Mouse (Mus musculus): ENCODE measurements around the gene Tdrkh. TPM values are rescaled to one million over a fixed set of nuclear protein-coding genes. Genes with fewer than 3 reads are reported as not detected.

The Tdrkh gene
- polyA plus RNA-seq, 1 experiment from 2014 or later = 11.9 TPM

DNA sequence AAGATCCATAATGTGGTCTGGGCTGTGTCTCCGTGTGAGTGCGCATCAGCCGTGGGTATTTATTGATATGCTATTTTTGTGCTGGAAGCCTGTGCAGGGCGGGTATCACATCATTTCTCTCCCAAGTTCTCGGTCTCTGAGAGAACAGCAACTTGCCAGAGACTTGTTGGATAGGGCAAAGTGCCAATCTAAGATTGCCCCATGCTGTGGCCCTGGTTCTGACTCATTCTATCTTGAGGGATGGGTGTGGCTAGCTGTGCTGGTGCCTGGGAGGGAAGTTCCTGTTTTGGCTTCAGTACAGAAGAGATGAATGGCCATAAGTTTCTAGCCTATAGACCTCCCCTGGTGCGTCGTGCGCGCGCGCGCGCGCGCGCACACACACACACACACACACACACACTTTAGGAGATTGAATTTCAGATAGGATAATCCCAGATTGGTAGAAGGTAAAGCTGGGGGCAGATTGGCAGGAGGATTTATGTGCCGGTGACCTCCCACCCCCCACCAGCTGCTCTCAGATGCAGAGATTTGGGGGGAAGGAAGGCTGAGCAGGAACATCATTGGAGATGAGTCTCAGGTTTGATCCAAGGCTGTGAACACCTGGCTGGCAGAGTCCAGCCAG, 69.8 kb downstream of the Tdrkh start:
- Histone ChIP-seq H3K4me1 (replicated peaks) (0 out of 2 replicates have a peak, but pooled peaks cover 4% of the 10 kb centered on the region), H3K27ac (no peak overlapping the region), H3K4me3 (replicated peaks) (no peak overlapping the region), H3K27me3 (replicated peaks) (no peaks in the 10 kb centered on the region; the same call in 1 of the 2 replicates), H3K36me3 (no peaks in the 10 kb centered on the region), H3K4me2 (replicated peaks) (no peak overlapping the region), H3K9me3 (no peaks in the 10 kb centered on the region), H3K9ac (no peak overlapping the region)
- ATAC-seq = no peak
- WGBS = 80% methylated on average over 17 of the region's 17 CpGs

GRCm38 (mm10) chr3:94483790-94484439, 70.8 kb downstream of the Tdrkh start:
- H3K9me3 ChIP-seq = no peaks in the 10 kb centered on the region
- peak; percentile 69 for ATAC-seq
- H3K9ac ChIP-seq = no peak overlapping the region
- H3K27ac ChIP-seq = no peak overlapping the region
- no peaks in the 10 kb centered on the region for H3K36me3 ChIP-seq
- 31% methylated on average over 20 of the region's 20 CpGs for WGBS
- no peak overlapping the region for H3K4me3 ChIP-seq (replicated peaks)
- no peaks in the 10 kb centered on the region for H3K27me3 ChIP-seq (replicated peaks)
- 0 out of 2 replicates have a peak, but pooled peaks cover 4% of the 10 kb centered on the region for H3K4me1 ChIP-seq (replicated peaks)
- H3K4me2 ChIP-seq (replicated peaks) = no peak overlapping the region

Other genes with a start within 250 kb of the Tdrkh start
- not detected in 2 replicates for gene Gm10696, start 235.1 kb upstream of the Tdrkh start, polyA plus RNA-seq (2015; fragmentation: Nextera tagmentation; extraction: Ambion mirVana)
- gene Gm5286, start 216.6 kb upstream of the Tdrkh start, polyA plus RNA-seq (2015; fragmentation: Nextera tagmentation; extraction: Ambion mirVana) = not detected in 2 replicates
- not detected in 2 replicates for gene Gm4778, start 149.2 kb upstream of the Tdrkh start, polyA plus RNA-seq (2015; fragmentation: Nextera tagmentation; extraction: Ambion mirVana)
- 15.6 and 18.7 TPM in 2 replicates for gene Them4, start 103.2 kb upstream of the Tdrkh start, polyA plus RNA-seq (2015; fragmentation: Nextera tagmentation; extraction: Ambion mirVana)
- not detected in 2 replicates for gene Them5, start 71.2 kb upstream of the Tdrkh start, polyA plus RNA-seq (2015; fragmentation: Nextera tagmentation; extraction: Ambion mirVana)
- gene C2cd4d, start 50.8 kb upstream of the Tdrkh start, polyA plus RNA-seq (2015; fragmentation: Nextera tagmentation; extraction: Ambion mirVana) = 0.59 and 0.81 TPM in 2 replicates
- gene Rorc, start 40.5 kb upstream of the Tdrkh start, polyA plus RNA-seq (2015; fragmentation: Nextera tagmentation; extraction: Ambion mirVana) = 6.8 and 7.9 TPM in 2 replicates
- gene Lingo4, start 14.8 kb upstream of the Tdrkh start, polyA plus RNA-seq (2015; fragmentation: Nextera tagmentation; extraction: Ambion mirVana) = 0.41 and 0.58 TPM in 2 replicates
- gene Mrpl9, start 30.0 kb downstream of the Tdrkh start, polyA plus RNA-seq (2015; fragmentation: Nextera tagmentation; extraction: Ambion mirVana) = 69.3 TPM in 2 replicates
- 0.36 and 0.48 TPM in 2 replicates for gene Oaz3, start 30.6 kb downstream of the Tdrkh start, polyA plus RNA-seq (2015; fragmentation: Nextera tagmentation; extraction: Ambion mirVana)
- 26.0 and 28.1 TPM in 2 replicates for gene Celf3, start 65.0 kb downstream of the Tdrkh start, polyA plus RNA-seq (2015; fragmentation: Nextera tagmentation; extraction: Ambion mirVana)
- 5.5 and 5.6 TPM in 2 replicates for gene Riiad1, start 67.1 kb downstream of the Tdrkh start, polyA plus RNA-seq (2015; fragmentation: Nextera tagmentation; extraction: Ambion mirVana)
- 35.5 and 36.2 TPM in 2 replicates for gene Snx27, start 169.4 kb downstream of the Tdrkh start, polyA plus RNA-seq (2015; fragmentation: Nextera tagmentation; extraction: Ambion mirVana)
- gene Gm10972, start 229.8 kb downstream of the Tdrkh start, polyA plus RNA-seq (2015; fragmentation: Nextera tagmentation; extraction: Ambion mirVana) = not detected in 2 replicates
- gene Tuft1, start 245.6 kb downstream of the Tdrkh start, polyA plus RNA-seq (2015; fragmentation: Nextera tagmentation; extraction: Ambion mirVana) = 10.2 and 11.6 TPM in 2 replicates

Measured in intestine, embryonic 15.5 days (tissue).